In genomic region chr10:3573905-3574500, GRCm38 (mm10) we compare ENCODE assay signal across 9 mouse cellular contexts. TPM values are rescaled to one million over a fixed set of nuclear protein-coding genes. Genes with fewer than 3 reads are reported as not detected.
A peak's percentile ranks its signal among the peaks of the same experiment; 100 is the strongest.
DNase-seq lines count a peak whose midpoint lies in the region; ATAC-seq and TF ChIP-seq lines count a peak whose summit lies in the region.
"Had no signal": no experiment of that assay in that cellular context is flagged by ENCODE, and none has a peak within 500 bp of the region (broad histone marks: within the 10 kb centered on the region; RNA-seq: fewer than 3 reads in every experiment).

No protein-coding gene starts in this region.

- no peak overlapping the region for H3K4me3 ChIP-seq in intestine, embryonic 14.5 days (ENCODE audit: low read depth, low read length)
- H3K4me3 ChIP-seq in intestine, embryonic 15.5 days (replicated peaks): no peak overlapping the region
- no peak overlapping the region for H3K4me3 ChIP-seq in embryonic facial prominence, embryonic 14.5 days (ENCODE audit: low read depth, low read length)
- H3K4me3 ChIP-seq in limb, embryonic 10.5 days: no peak overlapping the region
- no peak overlapping the region for H3K4me3 ChIP-seq in stomach, postnatal 0 days (ENCODE audit: low read depth, low read length)
- H3K4me3 ChIP-seq: neural tube, embryonic 13.5 days had no signal

- TF ChIP-seq EP300 in stomach, postnatal 0 days (optimal IDR thresholded peaks at IDR 0.05): no peak

- peak; percentile 67 for TF ChIP-seq CTCF in stomach, postnatal 0 days (IDR thresholded peaks at IDR 0.05; ENCODE audit: low read depth)

- no peaks in the 10 kb centered on the region for H3K36me3 ChIP-seq in intestine, embryonic 14.5 days (ENCODE audit: control insufficient read depth, insufficient read depth, low read length)
- no peaks in the 10 kb centered on the region for H3K36me3 ChIP-seq in intestine, embryonic 15.5 days
- no peaks in the 10 kb centered on the region for H3K36me3 ChIP-seq in embryonic facial prominence, embryonic 14.5 days (ENCODE audit: control insufficient read depth, insufficient read depth, low read length)
- H3K36me3 ChIP-seq in limb, embryonic 10.5 days: no peaks in the 10 kb centered on the region
- H3K36me3 ChIP-seq in stomach, postnatal 0 days (ENCODE audit: control insufficient read depth, insufficient read depth, low read length): no peaks in the 10 kb centered on the region
- H3K36me3 ChIP-seq: neural tube, embryonic 13.5 days had no signal

- WGBS in intestine, embryonic 14.5 days: 80% methylated on average over 4 of the region's 4 CpGs
- WGBS in intestine, embryonic 15.5 days: 77% methylated on average over 4 of the region's 4 CpGs
- 68% methylated on average over 4 of the region's 4 CpGs for WGBS in embryonic facial prominence, embryonic 14.5 days
- 82% methylated on average over 4 of the region's 4 CpGs for WGBS in limb, embryonic 10.5 days
- WGBS in stomach, postnatal 0 days: 86% methylated on average over 4 of the region's 4 CpGs

- H3K9me3 ChIP-seq in intestine, embryonic 14.5 days (ENCODE audit: control insufficient read depth, low read length): no peaks in the 10 kb centered on the region
- H3K9me3 ChIP-seq in intestine, embryonic 15.5 days: no peaks in the 10 kb centered on the region
- H3K9me3 ChIP-seq in embryonic facial prominence, embryonic 14.5 days (ENCODE audit: control insufficient read depth, low read length): no peaks in the 10 kb centered on the region
- no peaks in the 10 kb centered on the region for H3K9me3 ChIP-seq in limb, embryonic 10.5 days (replicated peaks)
- no peaks in the 10 kb centered on the region for H3K9me3 ChIP-seq in stomach, postnatal 0 days (ENCODE audit: control insufficient read depth, low read length)
- H3K9me3 ChIP-seq: neural tube, embryonic 13.5 days had no signal

- H3K4me1 ChIP-seq in intestine, embryonic 14.5 days (replicated peaks; ENCODE audit: control insufficient read depth, insufficient read depth, low read length): no peaks in the 10 kb centered on the region
- H3K4me1 ChIP-seq in intestine, embryonic 15.5 days (replicated peaks): no peaks in the 10 kb centered on the region
- H3K4me1 ChIP-seq in embryonic facial prominence, embryonic 14.5 days (ENCODE audit: control insufficient read depth, insufficient read depth, low read length): no peaks in the 10 kb centered on the region
- no peaks in the 10 kb centered on the region for H3K4me1 ChIP-seq in limb, embryonic 10.5 days
- H3K4me1 ChIP-seq in stomach, postnatal 0 days (replicated peaks; ENCODE audit: control insufficient read depth, insufficient read depth): no peaks in the 10 kb centered on the region
- H3K4me1 ChIP-seq: neural tube, embryonic 13.5 days had no signal

- DNase-seq in intestine, embryonic 14.5 days (ENCODE audit: low spot score): peak; percentile 54
- DNase-seq in Muller cell, postnatal 12 days (ENCODE audit: inconsistent ontology term): peak; percentile 45
- DNase-seq in embryonic facial prominence, embryonic 14.5 days (ENCODE audit: low spot score): peak; percentile 60
- peak; percentile 37 for DNase-seq in limb, embryonic 10.5 days (ENCODE audit: low spot score)
- peak; percentile 38 for DNase-seq in stomach, postnatal 0 days (ENCODE audit: low spot score)
- no peak for DNase-seq in frontal cortex, postnatal 36 days (ENCODE audit: low spot score in 2 of 2)

- H3K4me2 ChIP-seq in intestine, embryonic 14.5 days (ENCODE audit: low read length): no peak overlapping the region
- no peak overlapping the region for H3K4me2 ChIP-seq in intestine, embryonic 15.5 days (replicated peaks)
- H3K4me2 ChIP-seq in embryonic facial prominence, embryonic 14.5 days (ENCODE audit: low read depth, low read length): no peak overlapping the region
- no peak overlapping the region for H3K4me2 ChIP-seq in stomach, postnatal 0 days (replicated peaks; ENCODE audit: low read depth)
- H3K4me2 ChIP-seq: neural tube, embryonic 13.5 days had no signal

- no peak overlapping the region for H3K27ac ChIP-seq in intestine, embryonic 14.5 days (ENCODE audit: low read depth)
- H3K27ac ChIP-seq in intestine, embryonic 15.5 days: no peak overlapping the region
- no peak overlapping the region for H3K27ac ChIP-seq in embryonic facial prominence, embryonic 14.5 days (replicated peaks; ENCODE audit: low read depth, low read length)
- H3K27ac ChIP-seq in limb, embryonic 10.5 days: no peak overlapping the region
- H3K27ac ChIP-seq in stomach, postnatal 0 days (replicated peaks): no peak overlapping the region
- H3K27ac ChIP-seq: neural tube, embryonic 13.5 days had no signal

- H3K27me3 ChIP-seq in intestine, embryonic 14.5 days (replicated peaks; ENCODE audit: control insufficient read depth, insufficient read depth, low read length): no peaks in the 10 kb centered on the region
- no peaks in the 10 kb centered on the region for H3K27me3 ChIP-seq in intestine, embryonic 15.5 days (replicated peaks)
- H3K27me3 ChIP-seq in embryonic facial prominence, embryonic 14.5 days (replicated peaks; ENCODE audit: control insufficient read depth, insufficient read depth, low read length): no peaks in the 10 kb centered on the region
- H3K27me3 ChIP-seq in limb, embryonic 10.5 days (ENCODE audit: low read depth, poor library complexity, severe bottlenecking): no peaks in the 10 kb centered on the region
- H3K27me3 ChIP-seq in stomach, postnatal 0 days (ENCODE audit: control insufficient read depth, insufficient read depth, low read length): no peaks in the 10 kb centered on the region
- H3K27me3 ChIP-seq: neural tube, embryonic 13.5 days had no signal

- H3K9ac ChIP-seq in intestine, embryonic 14.5 days (ENCODE audit: low read length): no peak overlapping the region
- no peak overlapping the region for H3K9ac ChIP-seq in intestine, embryonic 15.5 days
- H3K9ac ChIP-seq in embryonic facial prominence, embryonic 14.5 days (ENCODE audit: low read depth, low read length): no peak overlapping the region
- H3K9ac ChIP-seq in stomach, postnatal 0 days (ENCODE audit: low read length): no peak overlapping the region
- H3K9ac ChIP-seq: neural tube, embryonic 13.5 days had no signal

- no peak for ATAC-seq in intestine, embryonic 14.5 days (replicated peaks; ENCODE audit: low FRiP score, low TSS enrichment, low read depth)
- no peak for ATAC-seq in intestine, embryonic 15.5 days
- ATAC-seq in embryonic facial prominence, embryonic 14.5 days (ENCODE audit: low read depth): no peak
- 0 out of 2 replicates have a peak, but pooled peaks have one; percentile 24 for ATAC-seq in stomach, postnatal 0 days (ENCODE audit: low FRiP score, low TSS enrichment)
- ATAC-seq in megakaryocyte-erythroid progenitor cell, adult 5-6 weeks (replicated peaks; ENCODE audit: low FRiP score, low TSS enrichment, poor library complexity, severe bottlenecking): no peak

RNA-seq across cellular contexts. Expression of gene Iyd, which starts 34.0 kb away (rescaled TPM):
- 1.1 and 2.2 TPM in 2 replicates for polyA plus RNA-seq in intestine, embryonic 14.5 days (2014; fragmentation: Nextera tagmentation; extraction: Ambion mirVana)
- 4.4 and 5.5 TPM in 2 replicates for polyA plus RNA-seq in intestine, embryonic 15.5 days (2015; fragmentation: Nextera tagmentation; extraction: Ambion mirVana)
- polyA plus RNA-seq in embryonic facial prominence, embryonic 14.5 days (2014; fragmentation: Nextera tagmentation; extraction: Ambion mirVana): 2.1 and 2.4 TPM in 2 replicates
- not detected in 2 replicates for polyA plus RNA-seq in limb, embryonic 10.5 days (2016; fragmentation: Nextera tagmentation; extraction: Ambion mirVana)
- 33.5 and 35.5 TPM in 2 replicates for polyA plus RNA-seq in stomach, postnatal 0 days (2015; fragmentation: Nextera tagmentation; extraction: Ambion mirVana)
- not detected in 2 replicates for total RNA-seq in megakaryocyte-erythroid progenitor cell, adult 5-6 weeks (2014; fragmentation: Nextera tagmentation)
- not detected in 2 replicates for total RNA-seq in megakaryocyte-erythroid progenitor cell, adult 5-6 weeks (2017)

Comparison
In these comparisons a context has a peak if more than half of its experiments do, and no peak if none do; other contexts are left out.
1. DNase-seq: peak in intestine, embryonic 14.5 days (single experiment), Muller cell, postnatal 12 days (single experiment), embryonic facial prominence, embryonic 14.5 days (single experiment), limb, embryonic 10.5 days (single experiment) and stomach, postnatal 0 days (single experiment); none in frontal cortex, postnatal 36 days (0 of 2).